Mouse (Mus musculus) c-Kit-negative CD71-positive TER-119-positive erythroid progenitor cells, embryonic 14.5 days (primary cell): Measurements from ENCODE around the gene Ppara.

Source experiments
- DNase-seq: peaks from one replicate; pipeline ENCODE4 v3.0.0-alpha.2; 2013; ENCODE audit warnings: low read depth, low spot score

The Ppara gene

GRCm38 (mm10) chr15:85705013-85705528, 29.7 kb upstream of the Ppara start:
- no peak for DNase-seq

DNA sequence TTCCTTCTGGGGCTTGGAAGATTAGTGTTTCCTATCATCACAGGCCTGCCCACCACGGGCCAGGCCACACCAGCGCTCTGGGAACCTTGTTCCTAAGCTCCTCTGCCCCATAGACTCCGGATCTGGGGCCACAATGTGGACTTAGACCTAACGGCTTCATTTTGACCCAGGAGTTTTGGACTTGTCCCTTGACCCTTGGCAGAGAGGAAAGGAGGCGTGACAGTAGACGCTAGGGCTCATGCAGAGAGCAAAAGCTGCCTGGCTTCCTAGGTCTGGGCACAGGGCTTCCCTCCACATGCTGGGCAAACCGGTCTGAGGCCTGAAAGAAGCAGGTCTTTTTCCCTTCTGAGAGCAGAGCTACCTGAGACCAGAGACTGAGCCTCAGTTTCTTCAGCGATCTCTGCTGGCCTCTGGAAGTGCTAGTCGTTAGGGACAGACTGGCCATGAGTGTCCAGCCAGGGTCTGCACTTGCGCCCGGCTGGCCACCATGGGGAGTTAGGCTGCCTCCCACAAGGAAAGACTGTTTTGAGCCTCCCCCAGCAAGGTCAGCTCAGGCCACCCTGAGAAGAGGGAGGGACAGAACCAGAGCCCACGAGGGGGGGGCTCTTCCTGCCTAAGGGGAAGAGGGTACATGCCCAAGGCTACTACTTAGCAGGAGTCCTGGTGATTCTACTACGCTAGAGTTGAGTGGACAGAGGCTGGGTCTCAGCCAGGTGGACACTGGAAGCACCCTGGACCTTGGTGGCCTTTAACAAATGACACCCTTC, 29.0 kb upstream of the Ppara start:
- no peak for DNase-seq

DNA sequence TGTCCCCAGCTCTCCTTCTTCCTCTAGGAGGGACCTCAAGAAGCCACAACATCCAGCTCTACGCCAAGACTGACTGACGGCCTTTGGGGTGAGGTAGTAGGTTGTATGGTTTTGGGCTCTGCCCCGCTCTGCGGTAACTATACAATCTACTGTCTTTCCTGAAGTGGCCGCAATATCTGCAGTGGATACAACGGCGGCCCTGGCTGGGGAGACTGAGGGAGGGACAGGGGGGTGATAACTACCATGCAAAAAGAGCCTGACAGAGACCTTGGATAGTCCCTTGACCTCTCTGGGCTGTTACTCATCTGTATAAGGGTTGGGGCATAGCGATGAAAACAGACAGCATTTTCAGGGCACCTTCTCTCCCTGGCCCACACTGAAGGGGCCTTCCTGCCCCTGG, 28.3 kb upstream of the Ppara start:
- no peak for DNase-seq

DNA sequence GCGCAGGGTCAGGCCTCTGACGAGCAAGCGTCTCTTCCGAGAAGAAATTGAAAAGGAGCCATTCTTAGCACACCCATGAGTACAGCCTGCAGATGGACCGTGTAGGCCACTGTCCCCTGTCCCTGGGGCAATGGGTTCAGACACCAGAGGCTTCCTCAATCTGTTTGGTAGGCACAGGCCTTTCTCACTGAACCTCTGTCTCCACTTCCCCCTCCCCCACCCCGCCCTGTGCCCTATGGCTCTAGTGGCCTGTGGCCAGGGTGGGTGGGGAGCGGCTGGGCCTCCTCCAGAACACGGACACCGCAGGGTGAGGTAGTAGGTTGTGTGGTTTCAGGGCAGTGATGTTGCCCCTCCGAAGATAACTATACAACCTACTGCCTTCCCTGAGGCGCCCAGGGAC, 27.8 kb upstream of the Ppara start:
- no peak for DNase-seq

DNA sequence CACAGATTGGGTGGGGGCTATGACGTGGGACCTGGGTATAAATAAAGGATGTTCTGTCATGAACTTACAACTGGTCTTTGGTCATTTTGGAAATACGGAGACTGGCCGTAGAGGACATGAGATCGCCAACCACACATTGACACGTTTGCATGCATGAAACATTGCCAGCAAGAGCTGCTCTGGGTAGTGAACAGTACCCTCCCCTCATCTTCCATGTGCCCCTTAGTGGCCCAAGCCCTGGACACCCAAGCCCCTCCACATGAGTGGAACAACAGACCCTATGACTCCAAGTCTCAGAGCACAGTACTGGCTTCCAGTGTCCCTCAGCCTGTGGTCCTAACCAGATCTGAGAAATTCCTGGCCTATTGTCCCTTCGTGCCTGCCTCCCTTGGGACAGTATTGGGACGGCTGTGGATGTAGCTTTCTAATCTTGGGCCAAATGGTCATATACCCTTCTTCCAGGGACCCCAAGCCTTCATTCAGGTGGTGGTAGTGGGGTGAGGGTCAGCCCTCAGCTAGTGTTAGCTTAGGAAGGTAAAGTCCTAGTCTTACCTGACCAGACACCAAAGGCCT, 27.2 kb upstream of the Ppara start:
- DNase-seq, result no peak

DNA sequence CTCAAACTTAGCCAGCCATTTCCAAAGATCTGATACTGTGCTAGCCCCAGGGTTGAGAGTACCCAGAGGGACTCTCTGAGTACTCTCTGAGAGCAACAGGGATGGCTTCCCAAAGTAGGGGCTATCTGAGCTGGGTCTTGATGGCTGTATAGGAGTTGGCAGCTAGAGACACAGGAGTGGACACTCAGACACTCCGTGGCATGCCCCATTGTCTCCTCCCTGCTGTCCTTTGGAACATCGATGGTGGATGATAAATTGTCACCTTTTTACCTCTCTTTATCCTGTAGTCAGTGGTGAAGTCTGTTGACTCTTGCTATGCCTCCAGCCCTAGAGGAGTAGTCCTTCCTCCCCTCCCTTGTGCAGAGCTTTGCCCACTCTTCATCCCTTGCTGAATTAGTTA, 26.6 kb upstream of the Ppara start:
- no peak for DNase-seq

DNA sequence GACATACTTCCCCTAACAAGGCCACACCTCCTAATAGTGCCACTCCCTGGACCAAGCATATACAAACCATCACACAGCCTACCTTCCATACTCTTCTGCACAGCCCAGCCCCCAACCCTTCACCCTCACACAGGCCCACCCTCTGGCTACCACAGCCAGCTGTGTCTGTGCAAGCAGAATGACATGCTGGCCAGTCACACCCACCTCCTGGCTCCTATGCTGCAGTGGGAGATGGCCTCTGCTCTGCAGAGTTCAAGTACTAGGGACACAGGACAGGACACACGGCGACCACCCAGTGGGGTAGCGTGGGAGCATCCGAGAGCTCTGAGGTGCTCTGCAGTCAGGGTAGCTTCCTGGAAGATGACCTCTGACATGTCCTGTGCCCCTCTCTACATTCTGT, 25.9 kb upstream of the Ppara start:
- DNase-seq, result no peak

- peak; percentile 20 for DNase-seq
Observed at GRCm38 (mm10) chr15:85709268-85709973, 25.4 kb upstream of the Ppara start.

DNA sequence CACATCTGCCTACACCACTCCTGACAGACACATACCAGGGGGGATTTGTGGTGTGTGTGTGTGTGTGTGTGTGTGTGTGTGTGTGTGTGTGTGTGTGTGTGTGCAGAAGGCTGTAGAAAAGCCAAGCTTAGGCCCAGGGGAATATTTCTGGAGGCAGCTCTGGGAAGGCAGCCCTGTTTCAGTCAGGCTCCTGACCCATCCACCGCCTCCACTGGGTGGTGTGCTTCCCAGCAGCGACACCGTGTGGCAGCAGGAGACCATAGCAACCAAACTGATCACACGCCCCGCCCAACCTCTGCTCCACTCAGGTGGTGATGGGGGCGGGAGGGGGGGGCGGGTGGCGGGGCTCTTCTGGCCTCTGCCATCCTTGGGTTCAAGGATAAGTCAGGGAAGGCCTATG, 24.6 kb upstream of the Ppara start:
- DNase-seq, result peak; percentile 24

DNA sequence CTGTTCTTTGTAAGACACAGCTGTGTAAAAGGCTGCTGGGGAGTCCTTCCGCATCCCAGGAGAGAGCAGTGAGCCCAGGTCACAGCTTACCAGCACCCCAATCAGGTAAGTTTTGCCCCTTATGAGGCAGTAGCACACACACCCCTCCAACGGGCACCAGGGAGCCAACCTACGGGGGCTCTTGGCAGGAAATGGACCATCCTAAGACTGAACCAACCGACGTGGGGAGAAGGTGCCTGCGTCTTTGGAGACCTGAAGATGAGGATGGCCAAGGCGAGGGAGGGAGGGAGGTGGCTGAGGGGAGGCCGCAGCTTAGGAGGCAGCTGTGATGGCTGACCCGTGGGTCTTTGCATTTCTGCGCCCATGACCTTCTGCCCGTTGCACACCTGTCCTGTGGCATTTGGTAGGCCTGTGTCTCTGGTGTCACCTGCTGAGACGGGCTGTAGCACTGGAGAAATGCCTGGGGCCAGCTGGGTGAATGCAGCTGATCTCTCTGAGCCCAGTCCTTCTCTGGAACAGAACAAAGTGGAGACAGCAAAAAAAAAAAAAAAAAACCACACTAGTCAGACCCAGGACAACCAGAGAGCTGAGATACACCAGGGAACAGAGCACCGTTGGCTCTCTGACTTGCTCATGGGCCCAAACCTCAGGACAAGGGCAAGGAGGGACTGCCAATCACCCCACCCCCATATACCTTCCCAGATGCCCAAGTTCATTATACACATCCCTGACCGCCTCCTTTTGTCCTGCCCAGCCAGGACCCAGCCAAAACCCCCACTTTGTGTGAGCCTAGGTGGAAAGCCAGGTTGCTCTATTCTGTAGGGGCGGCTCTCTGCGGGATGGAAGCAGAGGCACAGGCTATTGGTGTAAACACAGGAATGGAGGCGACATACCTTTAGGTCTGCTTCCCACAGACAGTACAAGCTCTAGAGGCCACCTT, 23.9 kb upstream of the Ppara start:
- DNase-seq, result no peak

DNA sequence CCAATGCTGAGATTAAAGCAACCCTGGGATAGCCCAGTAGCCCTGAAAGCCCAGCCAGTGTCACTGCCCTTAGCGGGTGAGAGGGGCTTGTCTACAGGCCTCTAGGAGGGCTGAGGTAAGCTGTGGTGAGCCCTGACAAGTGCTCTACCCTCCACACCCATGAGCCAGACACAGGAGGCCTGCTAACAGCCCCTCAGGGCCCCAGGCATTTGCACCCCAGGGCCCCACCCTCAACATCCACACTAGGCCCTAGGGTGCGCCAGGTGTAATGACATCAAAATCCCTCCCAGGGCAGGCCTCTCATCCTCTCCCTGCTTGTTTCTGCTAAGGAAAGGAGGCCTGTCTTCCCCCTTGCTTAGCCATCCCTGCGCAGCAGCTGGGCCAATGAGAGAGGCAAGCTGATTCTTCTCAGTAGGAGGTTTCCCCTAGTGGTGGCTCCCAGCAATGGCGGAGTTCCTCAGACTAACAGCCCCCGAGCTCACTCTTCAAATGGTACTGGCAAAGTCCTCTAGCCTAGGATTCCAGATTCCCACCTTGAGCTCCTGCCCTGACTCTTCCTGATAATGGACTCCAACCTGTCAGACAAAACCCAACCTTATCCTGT, 22.1 kb upstream of the Ppara start:
- no peak for DNase-seq

GRCm38 (mm10) chr15:85713417-85713816, 21.4 kb upstream of the Ppara start:
- DNase-seq, result no peak

DNA sequence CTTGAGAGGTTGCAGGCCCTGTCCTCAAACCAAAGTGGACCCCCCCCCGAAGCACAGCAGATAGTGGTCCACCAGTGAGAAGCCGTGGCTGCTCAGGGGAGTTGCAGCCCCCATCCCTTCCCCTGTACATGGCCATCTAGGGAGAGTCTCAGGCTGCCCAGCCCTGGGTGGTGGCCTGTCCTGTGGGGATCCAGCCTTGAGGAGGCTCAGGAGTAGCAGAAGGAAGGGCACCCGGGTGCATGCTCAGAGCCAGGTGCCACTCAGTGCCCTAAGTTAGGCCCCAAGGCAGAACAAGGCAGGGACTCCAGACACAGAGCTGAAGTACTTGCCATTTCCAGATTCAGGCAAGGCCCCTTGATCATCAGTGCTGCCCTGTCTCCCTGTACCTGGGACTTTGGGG, 19.7 kb upstream of the Ppara start:
- no peak for DNase-seq

DNA sequence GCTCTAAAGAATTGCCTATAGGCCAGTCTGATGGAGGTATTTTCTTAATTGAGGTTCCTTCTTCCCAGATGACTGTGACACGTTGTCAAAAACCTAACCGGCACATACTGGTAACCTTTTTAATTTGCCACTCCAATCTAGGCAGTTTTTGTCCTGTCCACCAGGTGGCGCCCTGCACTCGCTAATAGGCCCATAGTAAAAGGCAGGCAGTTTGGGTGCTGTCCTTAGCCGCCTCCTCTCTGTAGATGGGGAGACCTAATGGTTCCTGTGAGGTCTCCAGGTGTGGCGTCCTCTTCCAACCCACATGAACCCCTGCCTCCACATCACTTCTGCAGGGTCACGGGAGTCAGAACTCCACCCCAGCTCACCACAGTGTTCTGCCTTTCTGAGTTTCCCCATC, 18.7 kb upstream of the Ppara start:
- DNase-seq, result peak; percentile 51

DNA sequence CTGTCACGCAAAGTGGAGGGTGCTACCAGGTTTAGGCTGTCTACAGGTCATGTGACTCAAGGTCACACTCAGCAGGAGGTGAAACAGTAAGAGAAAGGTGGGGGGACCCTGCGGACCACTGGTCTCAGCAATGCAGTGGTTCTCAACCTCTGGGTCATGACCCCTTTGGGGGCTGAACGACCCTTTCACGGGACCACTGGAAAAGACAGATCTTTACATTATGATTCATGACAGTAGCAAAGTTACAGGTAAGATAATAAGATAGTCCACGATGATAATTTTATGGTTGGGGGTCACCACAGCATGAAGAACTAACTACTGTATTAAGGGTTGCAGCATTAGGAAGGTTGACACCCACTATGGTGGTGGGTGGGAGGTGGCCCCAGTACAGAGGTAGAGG, 18.2 kb upstream of the Ppara start:
- no peak for DNase-seq

DNA sequence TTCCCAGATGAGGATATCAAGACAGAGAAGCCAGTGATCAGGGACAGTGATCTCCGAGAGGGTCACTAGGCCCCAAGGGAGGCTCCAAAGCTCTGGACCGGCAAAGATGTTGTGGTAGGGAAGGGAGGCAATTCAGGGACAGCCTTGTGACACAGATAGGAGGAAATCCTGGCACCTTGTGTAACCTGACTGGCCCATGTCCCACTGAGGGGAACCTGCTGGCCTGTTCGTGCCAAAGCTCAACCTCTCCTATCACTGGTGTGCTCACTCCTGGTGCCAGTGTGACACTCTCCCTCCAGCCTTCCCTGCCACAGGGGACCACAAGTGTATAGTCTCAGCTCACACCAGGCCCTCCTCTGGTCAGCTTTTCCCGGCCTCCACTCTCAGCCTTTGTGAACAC, 17.8 kb upstream of the Ppara start:
- no peak for DNase-seq

DNA sequence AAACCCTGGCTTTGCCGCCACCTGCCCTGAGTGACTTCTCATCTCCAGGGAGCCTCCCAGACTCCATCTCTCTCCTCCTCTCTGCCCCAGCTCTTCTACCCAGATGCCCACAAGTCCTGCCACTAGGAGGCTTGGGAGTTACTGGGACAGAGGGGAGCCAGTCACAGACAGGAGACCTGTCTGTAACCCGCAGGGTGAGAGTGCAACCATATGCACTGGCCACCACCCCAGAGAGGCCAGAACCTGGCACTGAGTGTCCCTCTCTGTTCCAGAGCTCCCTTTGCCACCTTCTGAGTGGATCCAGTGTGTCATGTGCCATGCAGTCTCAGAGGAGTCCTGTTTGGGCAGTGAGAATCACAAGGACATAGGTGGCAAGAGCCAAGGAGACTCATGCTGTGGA, 17.0 kb upstream of the Ppara start:
- DNase-seq, result no peak

- no peak for DNase-seq
Observed at GRCm38 (mm10) chr15:85719017-85719416, 15.8 kb upstream of the Ppara start.

DNA sequence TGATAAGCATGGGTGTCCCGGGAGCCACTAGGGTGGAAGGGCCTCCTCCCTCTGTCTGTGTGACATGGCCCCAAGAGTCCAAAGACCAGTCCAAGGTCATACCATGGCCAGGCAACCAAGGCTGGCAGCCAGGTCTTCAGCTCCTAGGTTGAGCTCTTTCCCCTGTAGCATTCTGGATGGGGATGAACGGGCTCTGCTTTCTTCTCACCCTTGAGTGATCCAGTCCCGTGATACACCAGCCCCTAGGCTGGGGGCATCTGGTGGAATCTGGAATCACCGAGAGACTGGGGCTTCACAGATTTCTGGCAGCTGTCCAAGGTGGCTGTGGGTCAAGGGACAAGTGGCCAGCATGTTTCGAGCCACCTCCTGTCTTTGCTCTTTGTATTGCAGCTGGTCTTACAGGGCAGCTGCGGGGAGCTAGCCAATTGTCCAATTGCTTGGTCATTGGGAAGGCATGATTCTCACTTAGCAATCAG, 14.4 kb upstream of the Ppara start:
- no peak for DNase-seq

GRCm38 (mm10) chr15:85724271-85725165, 10.3 kb upstream of the Ppara start:
- DNase-seq, result no peak
